Mouse (Mus musculus) embryonic facial prominence, embryonic 10.5 days (tissue): Measurements from ENCODE around the gene Wdr54. TPM values are rescaled to one million over a fixed set of nuclear protein-coding genes. Genes with fewer than 3 reads are reported as not detected.
"Not testable (repeated sequence)": the region's sequence is repeated elsewhere in the genome, so short reads cannot be mapped to it uniquely, and the experiment has no call there.

Source experiments
- DNase-seq: peaks from one replicate; pipeline ENCODE4 v3.0.0-alpha.2; 2017; ENCODE audit warnings: low spot score
- H3K27ac ChIP-seq: fragments of 300-500 bp; sonication (generic); replicated peaks from 2 replicates; pipeline ENCODE4 v1.5.1; 2016; ENCODE audit warnings: mild to moderate bottlenecking
- H3K27me3 ChIP-seq: fragments of 300-500 bp; sonication (generic); replicated peaks from 2 replicates; pipeline ENCODE4 v1.6.1; 2016; ENCODE audit warnings: low read depth, mild to moderate bottlenecking; ENCODE audit not compliant: poor library complexity, severe bottlenecking
- H3K36me3 ChIP-seq: fragments of 300-500 bp; sonication (generic); replicated peaks from 2 replicates; pipeline ENCODE4 v1.6.1; 2016; ENCODE audit warnings: mild to moderate bottlenecking, moderate library complexity
- H3K4me1 ChIP-seq: fragments of 300-500 bp; sonication (generic); 2 replicates; pipeline ENCODE4 v1.6.1; 2016
- H3K4me3 ChIP-seq: fragments of 300-500 bp; sonication (generic); 2 replicates; pipeline ENCODE4 v1.5.1; 2016; ENCODE audit warnings: mild to moderate bottlenecking, moderate library complexity
- H3K9me3 ChIP-seq: fragments of 300-500 bp; sonication (generic); 2 replicates; pipeline ENCODE4 v1.6.1; 2016; ENCODE audit warnings: mild to moderate bottlenecking
- WGBS: fragments of 180-500 bp; shearing (Covaris S2); methylation state at CpG from one replicate; pipeline ENCODE4 v1.1.7; 2016; 5-methylcytosine and 5-hydroxymethylcytosine counted together
- polyA plus RNA-seq: library from polyadenylated mRNA; unstranded; fragments of >200 nt; fragmentation: Nextera tagmentation; extraction: Ambion mirVana; gene quantifications from 2 replicates; pipeline ENCODE4 v1.2.1, GENCODE M21; 2016

The Wdr54 gene
- polyA plus RNA-seq, 1 experiment from 2014 or later, result 10.2 TPM

DNA sequence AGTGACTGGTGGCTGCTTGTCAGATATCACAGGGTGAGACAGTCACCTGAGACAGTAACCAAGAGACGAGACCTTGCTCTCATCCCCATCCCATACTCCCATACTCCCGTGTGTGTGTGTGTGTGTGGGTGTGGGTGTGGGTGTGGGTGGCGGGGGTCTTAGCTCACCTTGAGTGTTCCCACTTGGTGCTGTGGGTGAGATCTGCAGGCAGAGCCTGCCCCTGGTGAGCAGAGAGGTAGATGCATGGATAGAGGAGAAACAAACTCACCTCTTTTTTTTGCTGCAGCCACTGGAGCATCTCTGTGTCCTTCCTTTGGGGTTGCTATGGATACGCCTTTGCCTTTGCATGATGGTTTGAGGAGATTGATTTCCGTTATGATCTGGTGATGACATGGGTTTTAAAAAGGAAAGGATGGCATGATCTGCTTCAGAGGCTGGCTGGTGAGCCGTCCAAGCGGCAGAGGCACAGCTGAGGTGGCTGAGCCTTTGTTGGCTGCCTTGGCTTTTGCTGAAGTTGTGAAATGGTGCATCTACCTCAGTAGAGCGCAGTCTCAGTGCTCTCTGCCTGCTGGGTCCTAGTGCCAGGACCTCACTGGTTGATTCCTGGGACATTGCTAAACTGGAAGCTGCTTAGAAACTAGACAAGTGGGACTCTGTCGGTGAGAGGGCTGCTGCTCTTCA, 16.2 kb upstream of the Wdr54 start:
- 66% methylated on average over 9 of the region's 9 CpGs for WGBS
- Histone ChIP-seq H3K4me3 (no peak overlapping the region), H3K36me3 (peaks cover 11% of the 10 kb centered on the region), H3K27me3 (no peaks in the 10 kb centered on the region), H3K9me3 (no peaks in the 10 kb centered on the region), H3K27ac (no peak overlapping the region), H3K4me1 (peaks cover 8% of the 10 kb centered on the region)
- no peak for DNase-seq

DNA sequence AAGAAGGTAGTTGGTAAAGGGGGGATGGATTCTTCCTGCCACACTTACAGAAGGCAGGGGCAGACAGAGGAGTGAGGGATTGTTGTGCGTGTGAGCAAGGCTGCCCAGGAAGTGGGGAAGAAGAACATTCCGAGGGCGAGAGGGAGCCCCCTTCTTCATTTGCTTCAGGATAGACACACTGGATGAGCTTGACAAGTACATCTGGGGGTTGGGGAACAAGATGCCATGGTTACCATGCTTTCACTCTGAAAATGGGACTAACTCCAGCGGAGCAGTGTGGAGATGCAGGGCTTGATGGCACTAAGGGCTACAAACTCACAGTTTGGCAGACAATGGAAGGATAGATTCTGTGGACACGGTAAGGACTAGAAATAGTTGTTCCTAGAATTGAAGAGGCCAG, 14.9 kb upstream of the Wdr54 start:
- no peaks in the 10 kb centered on the region for H3K9me3 ChIP-seq
- 84% methylated on average over 5 of the region's 5 CpGs for WGBS

DNA sequence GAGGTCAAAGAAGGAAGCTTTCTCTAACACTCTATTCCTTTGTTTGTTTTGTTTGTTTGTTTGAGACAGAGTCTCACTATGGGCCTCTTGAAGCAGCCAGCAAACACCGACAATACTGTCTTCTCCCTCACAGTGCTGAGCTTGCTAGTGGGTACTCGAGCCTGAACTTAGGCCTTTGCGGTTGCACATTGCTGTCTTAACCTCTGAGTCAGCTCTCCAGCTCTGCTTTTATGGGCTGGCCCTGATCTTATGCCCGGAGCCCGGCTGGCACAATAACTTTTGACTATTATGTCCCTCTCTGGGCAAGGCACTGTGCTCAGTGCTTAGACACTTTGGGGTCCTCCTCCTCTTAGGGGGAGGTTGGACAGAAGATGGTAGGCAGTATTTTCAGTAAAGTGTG, 13.7 kb upstream of the Wdr54 start:
- no peaks in the 10 kb centered on the region for H3K9me3 ChIP-seq
- H3K36me3 ChIP-seq, result no peaks in the 10 kb centered on the region
- no peaks in the 10 kb centered on the region for H3K27me3 ChIP-seq
- DNase-seq, result no peak
- peaks cover 23% of the 10 kb centered on the region for H3K4me1 ChIP-seq
- H3K27ac ChIP-seq, result no peak overlapping the region
- H3K4me3 ChIP-seq, result no peak overlapping the region
- 85% methylated on average over 5 of the region's 5 CpGs for WGBS

More for the DNA sequence above, 14.9 kb upstream of the Wdr54 start:
- Histone ChIP-seq H3K27me3 (no peaks in the 10 kb centered on the region), H3K36me3 (peaks cover 3% of the 10 kb centered on the region), H3K27ac (no peak overlapping the region), H3K4me1 (peaks cover 19% of the 10 kb centered on the region), H3K4me3 (no peak overlapping the region)
- DNase-seq, result no peak

DNA sequence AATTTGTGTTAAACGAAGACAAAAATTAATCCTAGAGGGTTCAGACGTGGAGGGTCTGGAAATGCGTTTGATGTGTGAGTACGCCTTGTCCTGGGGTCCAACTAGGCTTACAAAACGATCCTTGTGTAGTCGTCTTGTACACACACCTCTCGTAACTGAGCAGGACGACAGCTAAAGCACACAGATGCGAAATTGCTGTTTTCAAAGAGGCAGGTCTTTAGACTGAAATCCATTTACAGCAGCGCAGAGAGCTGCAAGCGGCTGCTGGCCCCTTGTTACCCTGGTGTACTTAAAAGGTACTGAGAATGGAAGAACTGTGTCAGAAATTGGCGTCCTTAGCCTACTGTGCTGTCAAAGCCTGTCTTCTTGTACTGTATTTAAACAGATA, 10.0 kb upstream of the Wdr54 start:
- peaks cover 42% of the 10 kb centered on the region for H3K4me1 ChIP-seq
- H3K27me3 ChIP-seq, result peaks cover 17% of the 10 kb centered on the region
- 1% methylated on average over 12 of the region's 12 CpGs for WGBS
- peak overlapping the region; percentile 99 for H3K27ac ChIP-seq
- peak overlapping the region; percentile 88 for H3K4me3 ChIP-seq
- no peaks in the 10 kb centered on the region for H3K9me3 ChIP-seq
- H3K36me3 ChIP-seq, result no peaks in the 10 kb centered on the region
- DNase-seq, result no peak

DNA sequence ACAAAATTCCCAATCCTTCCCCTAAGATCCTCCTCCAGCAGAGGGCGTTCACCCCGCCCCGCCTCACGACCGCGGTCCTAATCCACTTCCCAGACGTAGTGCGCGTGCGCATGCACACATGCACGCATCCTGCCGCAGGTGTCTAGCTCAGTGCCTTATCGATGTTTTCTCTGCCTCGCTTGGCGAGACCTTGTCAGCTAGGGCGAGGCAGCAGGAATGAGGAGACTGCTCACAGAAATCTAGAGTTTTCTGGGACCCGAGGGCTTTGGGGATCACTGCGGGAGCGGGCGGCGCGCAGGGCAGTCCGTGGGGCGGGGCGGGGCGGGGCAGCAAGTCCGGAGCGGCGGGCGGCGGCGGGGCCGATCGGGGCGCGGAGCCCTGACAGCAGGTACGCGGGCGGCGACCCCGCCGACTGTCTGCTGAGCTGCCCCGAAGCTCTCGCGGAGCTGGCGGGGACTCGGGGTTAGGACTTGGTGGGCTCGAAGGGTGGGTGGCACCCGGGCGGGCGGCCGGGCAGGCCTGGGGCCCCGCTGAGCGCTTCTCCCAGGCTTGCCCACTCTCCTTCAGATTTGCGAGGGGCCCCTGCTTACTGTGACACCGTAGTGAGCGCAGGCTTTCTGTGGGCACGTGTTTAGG, 9.5 kb upstream of the Wdr54 start, which contains the start of gene Dctn1:
Dctn1 (plus strand) TSS at position 314 of the 636 bp plus-strand sequence.
- Histone ChIP-seq H3K36me3 (no peaks in the 10 kb centered on the region), H3K27me3 (peaks cover 22% of the 10 kb centered on the region), H3K9me3 (no peaks in the 10 kb centered on the region), H3K4me3 (peak within 1 kb of the TSS; percentile 88), H3K27ac (peak within 1 kb of the TSS; percentile 99), H3K4me1 (peaks cover 41% of the 10 kb centered on the region)
- DNase-seq, result peak; percentile 95
- WGBS, result under 1% methylated on average over 58 of the region's 58 CpGs

DNA sequence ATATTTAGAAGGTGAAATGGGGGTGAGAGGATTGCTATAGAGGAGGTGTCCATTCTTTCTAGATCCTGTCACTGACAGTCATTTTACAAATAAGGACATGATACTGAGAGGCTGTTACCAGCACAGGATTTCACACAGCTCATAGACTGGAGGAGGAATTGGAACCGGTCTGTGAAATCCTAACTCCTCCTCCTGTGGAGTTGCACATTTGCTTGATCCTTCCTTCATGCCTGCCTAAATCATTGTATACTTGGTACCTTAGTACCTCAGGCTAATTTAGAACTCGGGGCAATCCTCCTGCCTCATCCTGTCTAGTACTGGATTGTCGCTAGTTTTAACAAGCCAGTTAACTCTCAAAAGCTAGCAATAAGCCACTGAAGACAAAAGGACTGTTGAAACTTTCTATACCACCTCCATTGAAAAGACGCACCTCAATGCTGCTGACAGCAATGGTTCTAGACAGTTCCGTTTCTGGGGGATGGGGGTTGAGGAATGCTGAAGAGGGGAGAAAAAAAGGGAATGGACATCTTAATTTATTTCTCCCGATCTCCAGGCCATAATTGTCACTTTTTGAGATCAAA, 8.9 kb upstream of the Wdr54 start:
- DNase-seq, result no peak
- H3K36me3 ChIP-seq, result no peaks in the 10 kb centered on the region
- H3K9me3 ChIP-seq, result no peaks in the 10 kb centered on the region
- H3K4me3 ChIP-seq, result peak overlapping the region; percentile 88
- H3K27me3 ChIP-seq, result peaks cover 28% of the 10 kb centered on the region
- peak overlapping the region; percentile 99 for H3K27ac ChIP-seq
- 8% methylated on average over 6 of the region's 6 CpGs for WGBS
- peaks cover 40% of the 10 kb centered on the region for H3K4me1 ChIP-seq

DNA sequence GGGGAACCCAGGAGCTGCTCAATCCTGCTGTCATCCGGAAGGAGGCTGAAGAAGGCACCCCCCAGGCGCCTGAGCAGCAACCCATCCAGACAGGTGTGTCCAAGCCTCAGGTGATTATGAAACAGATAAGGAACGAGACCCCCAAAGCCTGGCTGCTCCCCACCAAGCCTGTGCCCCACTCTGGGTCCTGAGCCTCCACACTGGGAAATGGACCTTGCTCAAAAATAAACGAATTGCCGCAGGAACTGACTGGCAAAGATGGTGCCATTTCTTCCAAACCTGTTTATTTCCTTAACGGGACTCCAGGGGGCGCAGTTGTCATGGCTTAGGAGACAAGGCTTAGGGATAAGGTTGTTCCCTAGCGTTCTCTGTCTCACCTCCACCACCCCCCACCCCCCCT, 6.5 kb upstream of the Wdr54 start:
- Histone ChIP-seq H3K27me3 (peaks cover 34% of the 10 kb centered on the region), H3K27ac (no peak overlapping the region), H3K4me1 (peaks cover 40% of the 10 kb centered on the region), H3K9me3 (no peaks in the 10 kb centered on the region), H3K4me3 (peak overlapping the region; percentile 54), H3K36me3 (no peaks in the 10 kb centered on the region)
- peak; percentile 77 for DNase-seq
- under 1% methylated on average over 8 of the region's 8 CpGs for WGBS

DNA sequence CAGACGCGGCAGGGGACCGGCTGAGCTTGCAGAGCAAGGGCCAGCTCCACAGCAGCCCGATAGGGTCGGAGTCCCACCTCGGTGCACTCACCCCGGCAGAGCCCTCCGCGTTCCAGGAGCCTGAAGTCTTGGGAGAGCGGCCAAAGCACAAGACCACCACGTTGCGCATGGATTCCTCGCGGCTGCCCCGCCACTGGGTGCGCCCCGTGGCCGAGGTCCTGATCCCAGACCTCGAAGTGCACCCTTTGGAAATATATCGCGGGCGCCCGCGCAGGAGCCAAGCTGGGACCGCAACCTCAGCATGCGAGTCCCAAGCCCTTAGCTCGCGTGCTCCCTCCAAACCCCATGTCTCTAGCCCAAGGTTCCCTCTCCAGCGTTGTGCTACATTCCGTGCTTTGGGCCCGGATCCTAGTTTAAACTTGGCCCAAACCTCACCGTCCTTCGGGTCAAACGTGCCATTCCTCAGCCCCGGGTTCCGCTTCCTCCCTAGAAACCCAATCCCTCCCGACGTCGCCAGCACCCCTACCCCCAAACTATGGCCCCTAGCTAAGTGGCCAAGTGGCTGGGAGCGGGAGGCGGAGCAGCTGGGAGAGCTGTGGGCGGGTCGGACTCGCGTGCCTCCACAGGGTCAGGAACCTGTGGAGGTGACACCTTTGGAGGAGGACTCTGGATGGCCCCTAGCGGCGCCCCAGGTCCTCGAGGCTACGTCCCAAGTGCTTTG, 5.9 kb upstream of the Wdr54 start:
- H3K36me3 ChIP-seq, result no peaks in the 10 kb centered on the region
- peak; percentile 65 for DNase-seq
- peaks cover 36% of the 10 kb centered on the region for H3K4me1 ChIP-seq
- under 1% methylated on average over 49 of the region's 49 CpGs for WGBS
- no peaks in the 10 kb centered on the region for H3K9me3 ChIP-seq
- H3K27ac ChIP-seq, result peak overlapping the region; percentile 12; the same call in 1 of the 2 replicates
- H3K4me3 ChIP-seq, result peak overlapping the region; percentile 54
- H3K27me3 ChIP-seq, result peaks cover 34% of the 10 kb centered on the region

DNA sequence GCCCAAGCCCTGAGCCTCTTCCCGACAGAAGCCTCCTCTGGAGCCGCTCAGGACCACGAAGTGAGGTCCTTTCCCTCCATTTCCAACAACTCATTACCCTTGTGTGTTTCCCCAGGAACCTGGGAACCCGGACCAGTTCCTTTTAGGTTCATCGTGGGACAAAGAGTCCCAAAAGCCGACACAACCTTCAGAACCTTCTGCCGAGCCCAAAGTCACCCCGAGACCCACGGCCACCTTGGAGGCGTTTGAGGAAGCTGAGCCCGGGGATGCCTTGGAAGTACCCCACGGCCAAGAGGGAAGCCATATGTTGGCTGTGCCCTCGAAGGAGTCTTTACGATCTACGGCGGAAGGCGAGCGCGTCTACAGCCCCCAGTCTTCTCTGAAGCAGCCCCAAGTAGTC, 5.2 kb upstream of the Wdr54 start:
- Histone ChIP-seq H3K4me1 (peaks cover 32% of the 10 kb centered on the region), H3K4me3 (peak overlapping the region; percentile 54), H3K27ac (no peak overlapping the region), H3K27me3 (peaks cover 34% of the 10 kb centered on the region), H3K9me3 (no peaks in the 10 kb centered on the region), H3K36me3 (no peaks in the 10 kb centered on the region)
- 6% methylated on average over 19 of the region's 19 CpGs for WGBS
- no peak for DNase-seq

DNA sequence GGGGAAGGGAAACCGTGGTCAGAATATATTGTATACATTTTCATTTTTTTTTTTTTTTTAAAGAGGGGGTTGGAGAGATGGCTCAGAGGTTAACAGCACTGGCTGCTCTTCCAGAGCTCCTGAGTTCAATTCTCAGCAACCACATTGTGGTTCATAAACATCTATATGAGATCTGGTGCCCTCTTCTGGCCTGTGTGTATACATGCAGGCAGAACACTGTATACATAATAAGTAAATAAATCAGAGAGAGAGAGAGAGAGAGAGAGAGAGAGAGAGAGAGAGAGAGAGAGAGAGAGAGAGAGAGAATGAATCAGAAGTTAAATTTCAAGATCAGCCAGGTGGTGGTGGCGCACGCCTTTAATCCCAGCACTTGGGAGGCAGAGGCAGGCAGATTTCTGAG, 3.3 kb upstream of the Wdr54 start:
- 33% methylated on average over 3 of the region's 3 CpGs for WGBS
- not testable (repeated sequence) for H3K36me3 ChIP-seq, H3K27ac ChIP-seq, H3K9me3 ChIP-seq, H3K4me3 ChIP-seq
- peaks cover 41% of the 10 kb centered on the region for H3K4me1 ChIP-seq
- H3K27me3 ChIP-seq, result peaks cover 46% of the 10 kb centered on the region
- peak; percentile 52 for DNase-seq

DNA sequence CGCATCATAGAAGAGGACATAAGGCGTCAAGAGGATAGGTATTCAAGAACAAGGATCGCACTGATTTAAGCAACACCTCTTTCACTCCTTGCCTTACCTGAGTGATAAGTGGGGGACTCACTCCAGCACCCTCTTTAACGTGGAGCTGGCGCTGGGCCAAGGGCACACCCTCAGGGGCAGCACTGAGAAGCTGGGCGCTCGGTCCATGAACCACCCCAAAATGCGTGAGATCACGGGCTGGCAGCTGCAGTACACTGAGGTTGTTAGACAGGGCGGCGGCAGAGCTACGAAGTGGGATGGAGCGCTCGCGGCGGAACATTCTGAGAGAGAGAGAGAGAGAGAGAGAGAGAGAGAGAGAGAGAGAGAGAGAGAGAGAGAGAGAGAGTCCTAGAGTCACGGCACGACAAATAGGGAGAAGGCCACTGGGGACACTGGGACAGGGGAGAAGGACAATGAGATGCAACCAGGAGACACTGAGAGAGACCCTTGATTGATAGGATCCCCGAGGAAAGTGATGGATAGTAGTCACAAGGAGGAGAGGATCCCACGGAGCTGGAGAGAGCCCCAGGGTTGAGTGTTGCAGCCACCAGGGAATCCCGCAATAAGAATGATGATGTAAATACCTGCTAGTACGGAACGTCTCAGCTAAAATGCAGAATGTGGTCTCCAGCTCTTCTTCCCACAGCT, 502 bp downstream of the Wdr54 start:
- Histone ChIP-seq H3K4me1 (peaks cover 38% of the 10 kb centered on the region), H3K36me3 (peaks cover 30% of the 10 kb centered on the region), H3K27me3 (peaks cover 26% of the 10 kb centered on the region), H3K4me3 (peak overlapping the region; percentile 73), H3K9me3 (no peaks in the 10 kb centered on the region), H3K27ac (peak overlapping the region; percentile 80)
- 11% methylated on average over 23 of the region's 23 CpGs for WGBS
- peak; percentile 38 for DNase-seq

DNA sequence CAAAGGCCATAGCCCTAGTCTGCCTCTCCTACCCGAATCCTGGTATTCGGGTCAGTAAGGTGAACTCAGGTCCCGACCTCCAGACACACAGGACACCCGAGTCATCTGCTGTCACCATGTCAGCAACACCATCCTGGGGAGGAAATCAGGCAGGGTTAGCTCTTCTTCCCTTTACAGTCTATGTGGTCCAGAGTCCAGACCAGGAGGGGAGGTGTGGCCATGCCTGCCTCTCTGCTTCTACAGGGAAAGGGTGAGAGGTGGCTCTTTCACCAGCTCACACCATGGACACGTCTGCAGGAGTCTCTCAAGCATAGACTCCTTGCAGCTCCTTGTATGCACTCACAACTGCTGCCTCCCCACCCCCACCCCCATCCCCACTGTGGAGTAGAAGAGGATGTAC, 2.7 kb downstream of the Wdr54 start:
- Histone ChIP-seq H3K4me1 (peaks cover 41% of the 10 kb centered on the region), H3K36me3 (peaks cover 52% of the 10 kb centered on the region), H3K4me3 (no peak overlapping the region), H3K9me3 (no peaks in the 10 kb centered on the region), H3K27ac (no peak overlapping the region), H3K27me3 (0 out of 2 replicates have a peak, but pooled peaks cover 15% of the 10 kb centered on the region)
- no peak for DNase-seq
- whole genome bisulfite sequencing, result 63% methylated on average over 5 of the region's 5 CpGs
